Mouse (Mus musculus) natural killer cell, adult 2 months (primary cell): ENCODE data around the gene Casc3.
A peak's percentile ranks its signal among the peaks of the same experiment; 100 is the strongest.

Source experiments
- DNase-seq, 2 experiments: peaks; one replicate each; pipeline ENCODE4 v3.0.0; 2022; ENCODE audit warnings: low spot score in 2 of 2

The Casc3 gene

DNA sequence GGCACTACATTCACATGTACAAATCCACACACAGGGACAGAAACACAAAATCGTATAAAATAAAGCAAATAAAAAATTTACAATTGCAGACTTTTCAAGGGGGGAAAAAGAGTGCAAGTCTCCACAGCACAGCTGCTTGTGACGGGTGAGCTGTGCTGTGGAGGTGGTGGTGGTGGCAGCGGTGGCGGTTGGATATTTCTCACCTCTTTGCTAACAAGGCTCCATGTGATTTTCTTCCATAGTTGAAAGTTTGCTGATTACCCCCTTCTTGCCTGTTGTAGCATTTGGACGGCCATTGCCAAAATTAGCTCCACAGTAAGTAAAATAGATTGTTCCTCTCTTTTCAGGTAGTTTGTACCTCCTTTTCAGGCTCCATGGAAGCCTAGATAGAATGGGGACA is at the start of gene Casc3:
Gene Casc3, plus strand, starts transcription at position 301 of the 400 bp plus-strand sequence.
- DNase-seq = no peak

DNA sequence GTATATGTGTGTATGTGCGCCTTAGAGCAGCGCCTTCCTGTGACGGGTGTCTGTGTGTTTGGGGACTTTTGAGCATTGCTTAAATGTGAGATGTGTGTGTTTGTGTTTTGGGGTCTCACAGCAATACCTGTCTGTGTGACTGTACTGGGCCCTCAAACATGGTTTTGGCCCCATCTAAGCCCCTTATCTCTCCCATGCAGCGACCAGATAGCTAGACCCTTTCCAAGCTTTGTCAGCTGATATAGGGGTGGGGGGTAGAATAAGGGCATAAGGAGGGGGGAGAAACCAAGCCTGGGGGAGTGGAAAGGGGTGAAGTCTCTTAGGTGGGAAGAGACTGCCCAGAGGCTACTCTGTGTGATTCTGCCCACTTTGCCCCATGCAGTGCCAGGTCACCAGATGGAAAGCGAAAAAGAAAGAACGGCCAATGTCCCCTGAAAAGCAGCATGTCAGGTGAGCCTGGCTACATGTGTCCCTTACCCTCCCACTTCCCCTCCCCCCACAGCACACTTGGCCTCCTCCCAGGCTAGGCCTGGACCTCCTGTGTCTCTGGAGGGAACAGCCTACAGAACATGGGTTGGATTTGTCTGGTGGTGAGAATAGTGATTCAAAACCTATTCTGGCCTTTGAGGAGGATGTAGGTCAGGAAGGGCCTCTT is 48.9 kb upstream of the Casc3 start:
- no peak for DNase-seq

DNA sequence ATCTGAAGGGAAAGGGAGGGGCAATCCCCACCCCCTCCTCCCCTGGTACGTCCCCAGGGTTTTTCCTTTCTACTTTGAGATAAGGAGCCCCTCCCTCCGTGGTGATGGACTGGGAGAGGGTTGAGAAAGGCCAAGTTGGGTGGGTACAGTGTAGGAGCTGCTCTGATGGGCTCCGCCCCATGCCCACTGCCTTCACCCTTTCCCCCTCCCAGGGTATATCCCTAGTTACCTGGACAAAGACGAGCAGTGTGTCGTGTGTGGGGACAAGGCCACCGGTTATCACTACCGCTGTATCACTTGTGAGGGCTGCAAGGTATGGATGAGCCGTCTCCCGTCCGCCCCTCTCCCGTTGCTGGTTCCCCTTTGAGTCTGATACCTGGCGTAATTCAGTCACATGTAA is 48.0 kb upstream of the Casc3 start:
- no peak for DNase-seq

DNA sequence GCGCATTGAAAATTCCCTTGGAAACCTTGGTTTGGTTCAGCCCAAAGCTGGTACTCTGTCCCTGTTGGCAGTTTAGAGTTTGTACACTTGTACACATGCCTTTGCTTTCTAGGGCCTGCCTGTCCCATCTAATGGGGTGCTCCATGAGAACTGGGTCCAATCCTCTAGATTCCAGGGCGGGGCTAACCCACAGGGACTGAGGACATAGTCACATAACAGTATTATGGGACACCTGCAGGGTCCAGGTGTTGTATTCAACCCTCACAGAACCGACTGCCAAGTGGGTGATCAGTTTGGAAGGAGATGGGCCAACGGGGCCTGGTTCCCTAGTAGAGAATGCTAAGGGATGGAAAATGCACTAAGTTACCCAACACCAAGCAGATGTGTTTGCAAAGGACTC is 42.8 kb upstream of the Casc3 start:
- DNase-seq = no peak

DNA sequence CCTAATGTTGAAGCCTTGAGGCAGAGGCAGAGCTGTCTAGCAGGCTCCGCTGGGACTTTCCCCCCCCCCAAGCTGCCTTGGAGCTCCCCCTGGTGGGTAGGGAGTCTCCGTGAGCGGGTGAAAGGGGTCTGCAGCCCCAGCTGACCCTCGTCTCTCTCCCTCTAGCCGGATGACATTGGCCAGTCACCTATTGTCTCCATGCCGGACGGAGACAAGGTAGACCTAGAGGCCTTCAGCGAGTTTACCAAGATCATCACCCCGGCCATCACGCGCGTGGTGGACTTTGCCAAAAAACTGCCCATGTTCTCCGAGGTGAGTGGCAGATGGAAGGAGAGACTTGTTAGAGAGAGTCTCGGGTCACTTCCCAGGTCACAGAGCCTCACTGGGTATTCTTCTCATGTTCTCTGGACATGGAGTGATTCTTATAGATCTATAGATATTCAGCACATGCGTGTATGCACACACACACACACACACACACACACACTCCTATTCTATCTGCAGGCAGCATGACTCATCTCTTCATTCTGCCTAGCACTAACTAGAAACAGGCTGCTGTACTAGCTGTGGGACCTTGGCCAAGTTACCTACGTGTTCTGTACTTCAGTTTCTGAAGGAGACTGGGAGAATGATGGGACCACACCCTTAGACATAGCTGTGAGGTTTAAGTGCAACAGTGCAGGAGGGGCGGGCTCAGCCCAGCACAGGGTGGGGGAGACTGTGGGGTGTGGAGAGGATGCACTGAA is 41.8 kb upstream of the Casc3 start:
- DNase-seq = no peak

- DNase-seq = no peak
These were observed 41.2 kb upstream of the Casc3 start for GRCm38 (mm10) chr11:98763502-98763861.

DNA sequence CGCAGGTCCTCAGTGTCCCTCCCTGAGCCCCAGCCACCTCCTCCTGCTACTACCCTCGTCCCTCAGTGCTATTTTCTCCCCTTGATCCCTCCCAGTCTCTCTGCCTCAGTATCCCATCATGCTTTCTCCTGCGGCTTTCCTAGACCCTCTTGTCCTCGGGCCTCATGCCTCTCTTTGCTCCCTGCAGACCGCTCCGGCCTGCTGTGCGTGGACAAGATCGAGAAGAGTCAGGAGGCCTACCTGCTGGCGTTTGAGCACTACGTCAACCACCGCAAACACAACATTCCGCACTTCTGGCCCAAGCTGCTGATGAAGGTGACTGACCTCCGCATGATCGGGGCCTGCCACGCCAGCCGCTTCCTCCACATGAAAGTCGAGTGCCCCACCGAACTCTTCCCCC is 40.6 kb upstream of the Casc3 start:
- no peak for DNase-seq

- no peak for DNase-seq
These were observed 40.0 kb upstream of the Casc3 start for GRCm38 (mm10) chr11:98764746-98765145.

DNA sequence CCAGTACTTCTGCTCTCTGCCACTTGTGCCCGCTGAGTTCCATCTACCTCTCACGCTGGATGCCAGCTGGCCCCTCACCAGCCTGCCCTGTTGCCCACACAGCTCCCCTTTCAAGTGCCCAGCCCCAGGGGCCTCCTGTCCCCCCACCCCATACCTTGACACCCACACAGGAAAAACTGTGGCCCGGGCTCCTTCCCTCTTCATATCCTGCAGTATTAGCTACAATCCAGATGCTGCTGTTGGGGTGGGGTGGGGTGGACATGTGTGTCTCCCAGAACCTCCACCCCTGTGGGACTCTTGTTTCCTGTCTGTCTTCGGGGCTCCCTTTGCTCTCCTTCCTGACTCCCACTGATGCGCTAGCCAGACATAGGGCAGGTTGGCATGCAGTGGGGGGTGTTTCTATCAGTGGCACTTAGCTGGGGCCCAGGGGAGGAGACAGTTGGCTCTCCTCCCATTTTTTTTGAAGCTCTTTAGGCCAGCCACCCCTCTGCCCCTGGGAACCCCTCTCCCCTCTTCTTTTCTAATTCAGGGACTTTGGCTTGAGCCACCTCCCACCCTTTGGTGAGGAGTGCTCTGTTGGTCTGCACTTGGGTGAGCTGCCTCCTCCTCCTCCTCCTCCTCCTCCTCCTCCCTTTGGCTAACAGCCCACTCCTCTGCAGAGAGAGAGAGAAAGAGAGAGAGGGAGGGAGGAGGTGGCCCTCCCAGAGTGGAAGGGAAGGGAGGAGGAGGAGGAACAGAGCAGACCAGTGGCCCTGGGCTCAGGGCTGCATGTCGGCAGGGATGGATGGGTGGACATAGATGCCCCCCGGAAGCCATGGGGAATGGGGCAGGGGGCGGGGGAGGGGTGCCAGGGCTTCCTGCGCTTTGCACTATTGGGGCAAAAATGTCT is 39.0 kb upstream of the Casc3 start:
- DNase-seq = no peak

- DNase-seq = no peak
These were observed 38.4 kb upstream of the Casc3 start for GRCm38 (mm10) chr11:98766346-98766745.

GRCm38 (mm10) chr11:98766816-98767215 is 37.9 kb upstream of the Casc3 start:
- no peak for DNase-seq

DNA sequence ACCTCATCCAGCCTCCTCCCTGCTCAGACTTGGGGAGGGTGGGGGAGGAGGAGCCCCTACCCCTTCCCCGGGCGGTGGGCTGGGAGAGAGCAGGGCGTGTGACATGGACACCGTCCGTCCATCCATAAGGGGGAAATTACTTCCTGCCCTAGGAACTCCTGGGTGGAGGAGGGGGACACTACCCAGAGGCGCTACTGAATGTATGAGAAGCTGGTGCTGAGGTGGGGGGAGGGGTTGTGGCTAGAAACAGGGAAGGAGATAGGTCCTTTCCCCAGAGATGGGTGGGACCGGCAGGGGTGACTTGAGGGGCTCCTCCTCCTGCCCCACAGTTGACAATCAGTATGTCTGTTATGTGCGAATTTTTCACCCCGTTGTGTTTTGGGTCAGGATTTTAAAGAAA is 37.4 kb upstream of the Casc3 start:
- DNase-seq = no peak

DNA sequence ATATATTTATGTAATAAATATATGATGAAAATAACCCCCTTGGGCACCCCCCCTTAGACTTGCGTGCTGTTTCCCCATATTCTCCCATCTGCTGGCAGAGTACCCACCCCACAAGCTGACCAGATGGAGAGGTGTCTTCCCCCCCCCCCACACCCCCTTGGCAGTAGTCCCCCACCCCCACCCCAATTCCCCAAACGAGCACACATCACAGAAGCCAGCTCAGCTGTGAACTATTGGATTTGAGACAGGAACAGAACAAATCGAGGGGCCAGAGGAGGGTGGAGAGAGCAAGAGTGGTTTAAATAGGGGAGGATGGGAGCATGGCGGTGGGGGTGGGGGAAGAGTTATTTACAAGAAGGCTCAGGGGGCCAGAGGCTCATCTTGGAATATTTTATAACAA is 37.0 kb upstream of the Casc3 start:
- no peak for DNase-seq

- DNase-seq = no peak
These were observed 36.3 kb upstream of the Casc3 start for GRCm38 (mm10) chr11:98768127-98769006.

- DNase-seq = no peak
These were observed 35.4 kb upstream of the Casc3 start for GRCm38 (mm10) chr11:98769007-98769954.

GRCm38 (mm10) chr11:98770096-98770975 is 34.4 kb upstream of the Casc3 start:
- DNase-seq = peak in 1 of 2 experiments; percentile 50

- DNase-seq = no peak
These were observed 33.6 kb upstream of the Casc3 start for GRCm38 (mm10) chr11:98771131-98771530.

DNA sequence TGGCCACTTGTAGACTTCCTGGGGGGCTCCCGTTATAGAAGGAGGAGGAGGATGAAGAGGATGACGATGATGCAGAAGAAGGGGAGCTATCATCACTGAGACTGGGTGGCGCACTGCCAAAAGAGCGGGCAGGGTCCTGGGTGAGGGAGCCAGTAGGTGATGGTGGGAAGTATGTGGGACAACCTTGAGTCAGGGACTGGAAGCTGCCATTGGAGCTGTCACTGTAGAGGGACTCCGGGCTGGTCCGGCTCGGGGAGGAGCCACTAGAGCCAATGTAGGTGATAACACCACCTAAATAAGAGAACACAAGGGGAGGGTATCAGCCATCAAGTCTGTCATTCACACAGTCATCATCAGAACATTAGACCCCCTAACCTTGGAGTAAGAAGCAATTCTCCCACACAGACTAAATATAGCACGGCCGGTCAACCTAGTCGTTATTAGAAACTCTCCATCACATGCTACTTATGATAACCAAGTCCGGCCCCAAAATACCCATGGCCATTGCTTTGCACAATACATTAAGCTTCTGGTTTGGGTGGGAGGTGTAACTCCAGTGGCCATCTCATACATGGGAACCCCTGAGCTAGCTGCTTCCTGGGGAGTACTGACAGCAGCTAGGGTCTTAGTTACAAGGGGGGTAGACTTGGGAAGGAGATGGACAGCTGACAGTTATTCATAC is 32.7 kb upstream of the Casc3 start:
- no peak for DNase-seq

DNA sequence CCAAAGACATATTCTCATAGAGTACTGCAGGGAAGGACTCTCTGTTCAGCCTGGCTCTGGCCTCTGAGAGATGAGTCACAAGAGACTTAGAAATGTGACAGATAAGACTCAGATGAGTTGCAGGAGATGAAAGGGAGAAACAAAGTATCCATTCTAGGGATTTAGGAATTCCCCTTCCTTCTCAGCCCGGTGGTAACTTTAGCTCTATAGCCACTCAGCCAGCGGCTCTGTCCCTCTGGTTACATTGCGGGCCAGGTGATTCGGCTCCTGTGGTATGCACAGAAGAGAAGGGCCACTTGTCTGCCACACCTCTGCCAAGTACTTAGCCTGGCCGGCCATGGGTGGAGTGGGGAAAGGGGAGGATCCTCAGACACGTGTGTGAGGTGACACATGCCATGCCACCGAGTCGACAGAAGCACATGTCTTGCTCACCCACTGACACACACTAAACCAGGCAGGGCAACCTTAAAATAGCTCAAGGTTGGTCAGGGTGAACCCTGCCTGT is 32.0 kb upstream of the Casc3 start:
- peak; percentile 63 to 67 for DNase-seq
